Mouse (Mus musculus) telencephalon, adult 2 months (tissue): ENCODE results near the gene Dgkh.
A peak's percentile ranks its signal among the peaks of the same experiment; 100 is the strongest.
"Not testable (repeated sequence)": the region's sequence is repeated elsewhere in the genome, so short reads cannot be mapped to it uniquely, and the experiment has no call there.

Source experiments
- DNase-seq: peaks from one replicate; pipeline ENCODE4 v3.0.0-alpha.2; 2011; ENCODE audit warnings: low read depth, low spot score

The Dgkh gene

DNA sequence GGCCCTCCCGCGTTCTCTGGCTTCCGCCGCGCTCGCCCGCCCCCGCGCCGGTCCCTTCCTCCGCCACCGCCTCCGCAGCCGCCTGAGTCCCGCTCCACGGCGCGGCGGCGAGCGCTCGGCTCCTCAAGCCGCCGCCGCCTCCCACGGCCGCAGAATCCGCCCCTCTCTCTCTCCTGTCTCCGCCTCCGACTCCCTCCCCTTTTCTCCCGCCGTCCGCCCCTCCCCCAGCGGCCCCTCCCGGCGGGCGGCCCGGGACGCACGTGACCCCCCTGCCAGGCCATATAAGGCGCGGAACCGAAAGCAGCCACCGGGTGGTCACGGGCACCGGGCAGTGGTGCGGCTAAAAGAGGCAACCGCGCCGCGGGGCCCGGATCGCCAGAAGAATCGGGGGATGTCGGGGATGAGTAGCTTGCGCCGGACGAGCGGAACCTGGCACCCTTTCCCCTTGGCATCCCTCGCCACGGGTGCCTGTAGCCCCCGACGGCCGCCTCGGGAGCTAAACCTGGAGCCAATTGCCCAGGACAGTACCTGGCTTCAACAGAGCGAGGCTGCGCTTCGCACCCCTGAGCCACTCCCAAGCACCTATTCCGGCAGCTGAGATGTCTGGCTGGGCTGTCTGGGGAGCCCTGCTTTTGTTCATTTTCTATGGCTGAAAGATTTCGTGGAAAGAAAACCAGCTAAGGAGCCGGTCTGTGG is at the start of gene Dgkh:
Gene Dgkh, minus strand, starts transcription at position 160 of the 696 bp plus-strand sequence.
- DNase-seq: peak; percentile 41

DNA sequence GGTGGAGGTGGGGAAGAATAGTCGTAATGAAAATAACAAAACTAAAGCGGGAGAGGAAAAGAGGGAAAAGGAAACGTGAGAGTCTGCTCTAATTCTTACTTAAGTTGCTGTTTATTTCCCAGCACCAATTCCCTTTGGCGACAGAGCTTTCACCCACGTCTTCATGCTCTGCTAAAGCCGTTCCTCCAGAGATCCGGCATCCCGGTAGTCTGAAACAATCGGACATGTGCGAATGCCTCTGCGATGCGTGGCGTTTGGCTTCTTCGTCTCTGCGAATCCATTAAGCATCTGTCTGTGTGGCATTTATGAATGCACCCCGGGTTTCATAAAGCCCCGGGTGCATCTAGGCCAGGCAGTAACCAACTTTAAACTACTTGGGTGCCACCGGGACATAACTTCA is 44.6 kb upstream of the Dgkh start:
- DNase-seq: no peak

DNA sequence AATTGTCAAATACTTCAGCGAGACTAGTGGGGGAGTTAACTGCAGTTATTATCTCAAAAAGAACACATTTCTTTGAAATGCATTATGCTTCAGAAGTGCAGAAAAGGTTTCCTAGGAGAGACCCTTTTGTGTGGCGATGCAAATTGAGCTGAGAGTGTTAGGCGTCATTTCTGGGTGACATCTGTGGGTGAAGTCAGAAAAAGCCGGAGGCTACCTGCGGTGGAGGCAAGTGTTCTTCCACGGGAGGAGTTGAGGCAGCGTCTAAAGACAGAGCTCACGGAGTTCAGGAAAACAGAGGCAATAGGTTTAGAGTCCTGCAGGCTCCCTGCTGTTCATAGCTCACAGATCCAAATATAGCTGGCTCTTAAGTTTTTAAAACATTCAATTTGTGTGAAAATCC is 44.1 kb upstream of the Dgkh start:
- no peak for DNase-seq

DNA sequence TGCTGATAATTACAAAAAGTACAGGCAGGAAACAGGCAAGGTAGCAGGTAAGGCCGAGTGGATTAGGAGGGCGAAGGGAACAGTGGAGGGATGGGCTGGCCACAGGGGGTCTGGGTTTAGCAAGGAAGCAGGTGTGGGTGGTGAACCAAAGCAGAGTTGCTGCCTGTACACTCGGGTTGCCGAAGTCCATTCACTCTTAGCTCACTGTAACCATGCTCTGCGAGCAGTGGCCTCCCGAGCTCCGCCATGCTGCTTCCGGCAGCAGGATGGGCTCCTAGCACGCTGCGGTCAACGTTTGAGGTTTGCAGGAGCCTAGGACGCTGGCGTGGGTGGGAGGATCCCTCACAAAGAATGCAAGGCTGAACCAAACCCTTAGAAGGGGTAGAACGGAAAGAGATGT is 43.1 kb upstream of the Dgkh start:
- DNase-seq: no peak

DNA sequence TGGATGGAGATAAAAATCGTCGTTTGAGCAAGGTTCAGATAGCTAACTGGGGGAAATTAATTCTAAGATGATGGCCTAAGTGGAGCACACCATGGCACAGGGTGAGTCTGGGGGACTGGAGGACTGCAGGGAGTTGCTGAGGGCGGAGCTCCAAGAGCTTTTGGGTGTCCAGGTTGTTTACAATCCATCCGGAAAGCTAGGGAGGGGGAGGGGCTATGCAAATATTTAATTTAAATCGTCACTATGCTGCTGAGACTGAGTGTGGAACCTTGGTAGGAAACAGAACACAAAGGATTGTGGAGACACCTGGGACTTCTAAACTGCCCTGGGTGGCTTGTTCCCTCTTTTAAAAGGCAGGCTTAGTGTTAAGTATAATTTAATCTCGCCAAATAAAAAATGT is 42.6 kb upstream of the Dgkh start:
- DNase-seq: no peak

DNA sequence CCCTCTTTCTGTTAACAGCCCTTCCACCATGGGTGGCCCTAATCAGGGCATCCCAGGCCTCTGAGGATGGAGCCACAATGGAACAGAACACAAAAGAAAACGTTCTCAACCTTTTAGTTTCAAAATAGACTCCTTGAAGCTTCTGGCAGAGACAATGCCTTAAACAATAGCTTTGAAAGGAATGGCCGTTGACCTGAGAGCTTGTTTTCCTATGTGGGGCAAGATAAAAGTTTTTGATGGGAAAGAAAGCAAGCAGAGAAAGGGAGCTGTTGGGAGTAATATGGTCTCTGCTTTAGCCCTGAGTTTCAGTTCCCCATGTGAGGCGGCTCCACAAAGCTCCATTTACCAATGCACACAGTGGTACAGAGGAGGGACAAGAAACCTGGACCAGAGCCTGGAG is 37.9 kb upstream of the Dgkh start:
- DNase-seq: no peak

DNA sequence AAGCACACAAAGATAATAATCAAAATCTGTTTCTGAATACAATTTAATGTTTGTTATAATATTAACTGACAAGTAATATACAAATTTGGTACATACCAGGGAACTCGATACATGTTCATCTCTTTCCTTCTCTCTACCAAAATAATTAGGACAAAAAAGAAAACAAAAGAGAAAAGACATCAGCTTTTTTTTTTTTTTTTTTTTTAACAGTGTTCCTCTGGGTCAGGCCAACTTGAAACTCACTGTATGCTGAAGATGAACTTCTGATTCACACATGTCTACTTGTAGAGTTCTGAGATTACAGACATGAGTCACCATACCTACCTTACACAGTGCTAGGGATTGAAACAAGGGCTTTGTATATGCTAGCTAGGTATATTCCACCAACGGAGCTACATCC is 28.5 kb upstream of the Dgkh start:
- no peak for DNase-seq

DNA sequence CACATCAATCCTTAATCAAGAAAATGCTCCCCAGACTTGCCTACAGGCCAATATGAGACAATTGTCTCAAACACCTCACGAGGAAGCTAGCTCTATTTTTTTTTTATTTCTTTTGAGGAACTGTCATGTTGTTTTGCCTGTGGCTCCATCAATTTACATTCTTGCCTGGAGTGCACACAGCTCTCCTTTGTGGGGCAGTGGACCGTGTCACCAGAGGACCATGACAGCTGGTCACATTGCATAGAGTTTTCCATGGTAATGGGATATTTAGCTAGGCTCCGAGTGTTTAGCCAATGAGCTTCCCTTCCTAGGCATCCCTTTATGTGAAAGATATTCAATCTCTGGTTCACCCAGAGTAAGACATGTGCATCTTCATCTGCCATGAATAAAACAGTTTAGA is 26.9 kb upstream of the Dgkh start:
- DNase-seq: no peak

DNA sequence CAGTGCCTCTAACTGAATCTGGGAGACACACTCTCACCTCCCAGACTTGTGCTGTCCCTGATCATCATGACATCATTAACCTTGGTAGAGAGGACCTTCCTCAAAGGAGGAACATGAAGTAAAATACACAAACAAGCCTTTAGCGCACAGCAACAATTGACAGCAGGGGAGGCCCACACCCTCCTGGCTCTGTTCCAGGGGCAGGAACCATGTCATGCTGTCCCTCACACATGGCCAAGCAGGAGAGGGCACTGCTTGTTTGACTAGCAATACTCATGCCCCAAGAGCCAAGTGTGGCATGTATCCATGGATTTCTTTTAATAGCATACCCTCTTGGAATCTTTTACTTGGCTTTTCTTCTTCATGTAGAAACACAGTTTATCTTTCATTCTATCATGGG is 22.7 kb upstream of the Dgkh start:
- DNase-seq: no peak

DNA sequence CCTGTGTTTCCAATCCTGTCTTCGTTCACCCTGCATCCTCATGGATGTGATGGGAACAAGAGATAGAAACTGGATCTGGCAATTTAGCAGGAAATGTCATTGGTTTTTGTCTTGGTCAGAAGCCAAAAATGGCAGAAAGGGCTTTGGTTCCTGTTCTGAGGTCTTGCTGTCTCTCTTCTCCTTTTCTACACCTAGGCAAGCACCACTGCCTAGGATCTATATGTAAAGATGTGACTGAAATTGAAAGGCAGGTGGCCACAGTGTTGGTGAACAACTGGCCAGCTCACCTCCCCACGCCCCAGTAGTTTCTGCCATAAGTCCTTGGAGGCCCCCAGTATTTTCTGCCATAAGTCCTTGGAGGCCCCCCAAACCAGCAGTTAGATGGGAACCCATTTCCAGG is 16.1 kb upstream of the Dgkh start:
- DNase-seq: no peak

DNA sequence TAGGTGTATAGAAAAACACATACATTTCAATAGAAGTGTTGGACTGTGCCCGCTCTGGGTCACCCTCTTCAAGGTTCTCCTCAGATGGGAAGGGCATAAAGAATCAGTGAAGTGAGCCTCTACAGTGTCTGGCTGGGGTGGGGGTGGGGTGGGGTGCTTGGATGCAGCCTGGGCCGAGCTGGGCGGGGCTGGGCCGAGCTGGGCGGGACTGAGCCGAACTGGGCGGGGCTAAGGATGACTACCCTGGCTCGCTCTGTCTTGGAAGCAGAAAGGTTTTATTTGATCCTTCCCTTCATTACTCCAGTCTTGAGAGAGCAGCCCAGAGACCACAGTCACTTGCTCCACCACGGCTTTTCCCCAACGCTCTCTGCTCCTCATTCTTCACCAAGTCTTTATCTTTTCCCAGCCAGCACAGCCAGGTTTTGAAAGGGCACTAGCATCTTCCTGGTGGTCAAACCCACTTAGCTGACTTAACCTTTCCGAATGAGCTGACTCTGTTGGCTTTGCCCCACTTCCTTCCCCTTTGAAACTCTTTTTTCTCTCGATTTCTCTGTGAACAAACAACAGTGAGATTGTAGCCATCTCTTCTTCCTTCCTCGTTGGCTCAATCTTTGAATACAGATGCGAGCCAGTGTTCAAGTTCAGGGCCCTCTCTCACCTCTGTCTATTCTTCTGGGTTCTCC is 15.5 kb upstream of the Dgkh start:
- DNase-seq: no peak

DNA sequence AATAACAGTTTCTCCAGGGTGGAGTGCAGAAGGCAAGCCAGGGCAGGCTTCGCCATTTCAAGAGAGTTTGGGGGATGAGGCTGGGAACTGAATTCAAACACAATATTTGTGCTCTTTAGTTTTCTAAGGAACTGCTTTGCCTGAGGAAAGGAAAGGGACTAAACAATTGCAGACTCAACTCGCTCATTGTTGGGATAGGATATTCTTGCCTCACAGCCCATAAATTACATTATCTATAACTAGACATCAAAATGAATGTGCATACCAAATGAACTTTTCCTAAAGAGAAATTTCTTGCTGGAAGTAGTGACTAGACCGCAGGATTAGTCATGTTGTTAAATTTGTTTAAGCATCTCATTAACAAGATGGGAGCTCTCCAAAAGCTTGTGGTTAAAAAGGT is 14.9 kb upstream of the Dgkh start:
- DNase-seq: no peak

DNA sequence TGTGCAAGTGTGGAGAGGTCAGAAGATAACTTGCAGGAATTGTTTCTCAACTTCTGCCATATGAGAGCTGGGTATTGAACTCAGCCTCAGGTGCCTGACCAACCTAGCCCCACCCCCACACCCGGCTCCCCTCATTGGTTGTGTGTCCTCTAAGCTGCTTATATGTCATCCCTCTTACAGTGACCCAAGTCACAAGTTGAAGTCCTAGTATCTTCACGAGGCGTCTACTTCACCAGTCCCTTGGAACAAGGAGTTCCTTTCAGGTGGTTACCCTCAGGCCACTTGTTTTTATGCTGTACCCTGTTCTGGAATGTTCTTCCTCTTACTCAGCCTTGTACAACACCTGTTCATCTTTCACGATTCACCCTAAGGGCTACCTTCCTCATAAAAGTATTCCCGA is 2.0 kb upstream of the Dgkh start:
- DNase-seq: no peak

DNA sequence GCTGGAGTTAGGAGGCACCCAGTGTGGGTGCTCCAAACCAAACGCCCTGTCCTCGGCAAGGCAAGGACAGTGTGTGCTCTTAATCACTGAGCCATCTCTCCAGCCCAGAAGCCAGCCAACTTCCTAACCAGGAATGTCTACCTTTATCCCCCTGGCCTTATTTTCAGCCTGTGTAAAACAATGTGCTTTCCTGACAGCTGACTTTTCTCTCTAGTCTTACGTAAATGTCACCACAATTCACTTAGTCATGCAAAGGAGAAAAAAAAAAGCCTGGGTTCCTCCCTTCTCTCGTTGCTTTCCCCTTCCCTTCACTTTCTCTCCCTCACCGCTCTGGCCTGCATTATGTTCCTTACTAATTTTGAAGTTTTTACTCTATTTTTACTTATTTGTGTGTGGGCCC is 1.6 kb upstream of the Dgkh start:
- DNase-seq: not testable (repeated sequence)

DNA sequence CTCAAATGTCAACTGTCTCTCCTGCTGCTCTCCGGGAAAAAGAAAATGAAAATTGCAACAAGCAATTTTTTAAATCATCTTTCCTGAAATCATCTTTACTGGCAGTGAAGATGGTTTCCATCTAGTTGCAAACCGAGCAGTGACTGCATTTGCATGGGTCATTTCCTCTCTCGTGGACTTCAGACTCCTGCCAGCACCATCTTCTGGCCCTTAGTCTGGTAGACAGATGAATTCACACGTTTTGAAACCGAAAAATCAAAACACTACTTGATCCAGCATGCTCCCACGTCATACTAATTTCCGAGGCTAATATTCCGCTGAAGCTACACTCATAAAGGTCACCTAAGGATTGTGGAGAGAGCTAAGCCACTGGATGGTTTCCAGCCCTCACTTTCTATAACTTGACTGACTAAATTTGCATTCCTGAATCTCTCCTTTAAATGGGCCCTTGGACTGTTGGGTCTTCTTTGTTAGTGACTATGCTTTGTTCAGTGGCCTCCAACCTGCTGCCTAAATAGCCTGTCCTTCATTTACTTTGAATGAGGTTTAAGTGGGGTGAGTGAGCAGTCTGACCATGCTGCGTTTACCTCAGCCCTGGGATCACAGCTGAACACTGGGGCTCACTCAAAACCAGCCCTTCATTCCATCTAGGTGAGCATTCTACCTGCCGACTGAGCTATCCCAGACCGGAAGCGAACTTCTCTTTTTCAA is 945 bp upstream of the Dgkh start:
- no peak for DNase-seq

DNA sequence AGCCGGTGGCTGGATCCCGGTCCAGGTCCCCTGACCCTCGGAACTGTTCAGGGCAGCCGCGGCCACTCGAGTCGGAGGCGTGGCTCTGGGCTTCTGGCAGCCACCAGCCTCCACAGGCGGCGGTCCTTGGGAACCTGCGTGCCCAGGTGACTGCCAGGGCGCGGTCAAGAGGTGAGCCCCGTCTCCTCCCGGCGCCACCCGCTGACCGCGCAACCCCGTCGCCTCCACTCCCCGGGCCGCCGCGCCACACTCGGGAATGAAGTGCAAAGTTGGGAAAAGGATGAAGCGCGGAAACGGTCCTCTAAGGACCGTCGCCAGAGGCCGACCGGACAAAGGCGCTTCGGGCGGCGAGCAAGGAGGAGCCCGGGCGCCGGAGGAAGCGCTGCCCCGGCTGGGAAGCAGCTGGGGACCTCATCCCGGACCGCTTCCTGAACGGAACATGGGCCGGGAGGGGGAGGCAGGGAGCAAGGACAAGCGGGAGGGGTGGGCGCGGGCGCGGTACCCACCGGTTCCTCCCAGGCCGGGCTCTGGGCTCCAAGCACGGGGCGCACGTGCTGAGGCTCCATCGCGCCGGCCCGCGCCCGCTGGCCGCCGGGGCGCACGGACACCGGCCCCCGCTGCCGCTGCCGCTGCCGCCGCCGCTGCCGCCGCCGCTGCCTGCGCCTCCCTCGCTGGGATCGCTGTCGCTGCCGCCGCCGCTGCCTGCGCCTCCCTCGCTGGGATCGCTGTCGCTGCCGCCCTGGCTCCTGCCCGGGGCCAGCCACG is 542 bp downstream of the Dgkh start:
- no peak for DNase-seq

DNA sequence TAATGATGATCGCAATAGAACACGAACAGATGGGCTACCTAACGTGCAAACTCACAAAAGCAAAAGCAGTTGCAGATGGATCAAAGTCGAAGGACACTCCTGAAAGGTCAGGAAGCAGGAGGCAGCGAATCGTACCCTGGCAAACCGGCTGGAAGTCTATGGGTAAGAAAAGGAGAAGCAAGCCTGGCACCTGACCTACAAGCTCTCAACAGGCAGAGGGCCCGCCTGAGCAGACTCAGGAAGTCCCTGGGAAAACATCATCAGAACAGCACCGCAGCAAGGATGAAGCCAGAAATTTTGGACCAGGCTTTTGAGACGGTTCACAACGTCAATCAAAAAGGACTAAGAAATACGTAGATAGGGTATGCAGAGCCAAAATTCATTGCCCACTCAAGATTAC is 1.3 kb downstream of the Dgkh start:
- peak; percentile 35 for DNase-seq

DNA sequence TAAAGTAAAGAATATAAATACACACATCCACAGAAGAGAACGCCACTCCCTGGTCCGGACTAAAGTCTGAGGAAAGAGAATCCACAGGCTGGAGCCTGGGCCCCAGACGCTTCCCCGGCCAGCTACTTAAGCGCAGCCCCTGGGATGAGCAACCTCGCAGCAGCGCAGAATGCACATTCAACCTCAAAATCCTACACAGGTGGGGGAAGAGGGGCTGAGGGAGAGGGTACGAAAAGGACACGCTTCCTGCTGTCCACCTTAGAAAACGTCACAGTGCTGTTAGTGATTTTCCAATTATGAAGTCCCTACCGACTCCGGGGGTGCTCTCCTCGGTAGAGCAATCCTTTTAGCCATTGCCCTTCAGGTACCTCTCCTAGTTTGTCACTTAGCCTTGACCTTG is 6.6 kb downstream of the Dgkh start:
- DNase-seq: no peak

DNA sequence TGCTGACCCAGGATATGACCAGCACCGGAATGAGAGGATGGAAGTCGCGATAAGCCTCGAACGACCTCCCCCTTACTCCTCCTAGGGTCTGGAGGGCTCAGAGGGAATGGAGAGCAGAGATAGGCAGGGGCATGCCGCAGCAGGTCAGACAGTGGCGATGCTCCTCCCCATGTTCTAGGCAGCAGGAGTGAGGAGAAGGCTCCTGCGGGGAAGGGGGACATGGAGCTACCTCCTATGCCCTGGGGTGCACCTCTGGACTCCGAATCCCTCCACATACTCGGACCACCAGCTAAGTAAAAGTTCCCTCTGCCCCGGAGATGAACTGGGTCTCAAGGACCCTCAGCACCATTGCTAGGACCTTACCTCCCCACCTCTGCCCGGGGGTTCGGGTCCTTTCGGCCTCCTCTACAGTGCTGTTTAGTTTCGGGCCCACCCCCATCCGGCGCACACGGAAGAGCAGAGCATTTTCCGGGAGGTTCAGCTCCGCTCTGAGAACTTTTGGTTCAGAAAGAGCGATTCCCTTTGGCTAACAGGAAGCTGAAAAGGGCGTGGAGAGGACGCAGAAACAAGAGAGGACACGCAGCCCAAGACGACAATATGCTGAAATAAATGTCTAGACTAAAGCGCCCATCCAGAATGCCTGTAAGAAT is 7.1 kb downstream of the Dgkh start:
- no peak for DNase-seq

DNA sequence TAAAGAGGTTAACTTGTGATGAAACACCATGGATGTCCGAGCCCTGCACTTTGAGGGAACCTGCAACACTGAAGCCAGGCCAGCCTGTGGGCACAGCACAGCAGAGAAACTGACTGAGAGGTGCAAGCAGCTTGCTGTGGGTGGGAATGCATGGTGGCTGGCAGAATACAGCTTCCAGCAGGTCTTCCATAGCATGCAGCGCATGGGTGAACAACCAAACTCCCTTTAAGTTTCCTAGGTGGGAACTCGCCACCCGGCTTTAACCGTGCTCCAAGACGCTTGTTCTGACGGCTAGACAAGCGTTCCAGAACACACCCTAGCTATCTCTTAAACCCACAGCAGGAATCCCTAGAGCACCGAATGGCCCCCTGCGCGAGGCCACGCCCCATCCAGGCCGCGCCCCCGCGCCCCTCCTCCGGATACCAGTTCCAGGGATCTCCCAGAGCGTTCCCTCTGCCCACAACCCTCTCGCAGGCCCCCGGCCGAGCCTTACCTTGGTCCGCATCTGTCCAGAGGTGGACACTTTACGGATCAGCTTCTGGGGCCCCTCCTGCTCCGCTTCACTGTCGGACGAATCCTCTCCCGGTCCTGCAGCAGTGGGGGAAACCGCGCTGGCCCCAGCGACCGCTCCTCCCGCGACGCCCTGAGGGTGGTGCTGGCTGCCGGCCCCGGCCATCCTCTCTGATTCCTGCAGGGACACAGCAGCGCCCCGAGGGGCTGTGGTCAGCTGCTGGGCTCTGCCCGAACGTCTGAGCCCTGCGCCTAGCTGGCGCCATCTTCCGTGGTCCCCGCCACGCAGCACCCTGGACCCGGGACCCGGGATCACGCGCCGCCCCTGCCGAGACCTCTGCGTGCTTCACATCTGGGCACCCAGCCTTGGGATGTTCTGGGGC is 7.9 kb downstream of the Dgkh start:
- DNase-seq: no peak

DNA sequence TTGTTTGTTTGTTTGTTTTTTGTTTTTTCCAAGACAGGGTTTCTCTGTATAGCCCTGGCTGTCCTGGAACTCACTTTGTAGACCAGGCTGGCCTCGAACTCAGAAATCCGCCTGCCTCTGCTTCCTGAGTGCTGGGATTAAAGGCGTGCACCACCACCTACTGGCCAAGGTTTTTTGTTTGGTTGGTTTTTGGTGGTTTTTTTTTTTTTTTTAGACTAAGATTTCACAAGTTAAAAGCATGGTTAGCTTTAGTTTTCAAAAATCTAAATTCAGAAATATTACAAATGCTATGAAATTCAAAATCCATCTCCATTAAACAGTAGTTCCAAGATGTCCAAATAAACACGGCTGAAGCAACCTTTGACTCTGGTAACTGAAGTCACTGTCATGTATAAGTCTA is 8.9 kb downstream of the Dgkh start:
- not testable (repeated sequence) for DNase-seq
